Mouse (Mus musculus) liver (tissue): Measurements from ENCODE around the gene Pygo1.
A peak's percentile ranks its signal among the peaks of the same experiment; 100 is the strongest.

Source experiments
- DNase-seq: peaks from one replicate; pipeline ENCODE4 v3.0.0-alpha.2; 2020; ENCODE audit warnings: mixed read lengths

Gene Pygo1

GRCm38 (mm10) chr9:72925021-72925934 is at the start of gene Pygo1:
Gene Pygo1, plus strand, starts transcription at chr9:72925645.
- peak; percentile 27 for DNase-seq

GRCm38 (mm10) chr9:72875878-72876277 is 49.6 kb upstream of the Pygo1 start:
- DNase-seq: no peak

GRCm38 (mm10) chr9:72877905-72878304 is 47.5 kb upstream of the Pygo1 start:
- DNase-seq: peak; percentile 10

- DNase-seq: no peak
These were observed 46.8 kb upstream of the Pygo1 start for GRCm38 (mm10) chr9:72878656-72879055.

- DNase-seq: no peak
These were observed 45.8 kb upstream of the Pygo1 start for GRCm38 (mm10) chr9:72879601-72880000.

- DNase-seq: peak; percentile 24
These were observed 45.1 kb upstream of the Pygo1 start for GRCm38 (mm10) chr9:72880225-72880960.

- peak; percentile 12 for DNase-seq
These were observed 44.2 kb upstream of the Pygo1 start for GRCm38 (mm10) chr9:72881026-72881768.

GRCm38 (mm10) chr9:72883940-72884339 is 41.5 kb upstream of the Pygo1 start:
- peak; percentile 52 for DNase-seq

- DNase-seq: no peak
These were observed 35.7 kb upstream of the Pygo1 start for GRCm38 (mm10) chr9:72889777-72890176.

- DNase-seq: no peak
These were observed 34.9 kb upstream of the Pygo1 start for GRCm38 (mm10) chr9:72890499-72891085.

- no peak for DNase-seq
These were observed 32.7 kb upstream of the Pygo1 start for GRCm38 (mm10) chr9:72892761-72893160.

GRCm38 (mm10) chr9:72894796-72895352 is 30.6 kb upstream of the Pygo1 start:
- DNase-seq: no peak

GRCm38 (mm10) chr9:72902057-72902456 is 23.4 kb upstream of the Pygo1 start:
- DNase-seq: no peak

- peak; percentile 55 for DNase-seq
These were observed 22.8 kb upstream of the Pygo1 start for GRCm38 (mm10) chr9:72902611-72903010.

GRCm38 (mm10) chr9:72906693-72907103 is 18.7 kb upstream of the Pygo1 start:
- DNase-seq: no peak

GRCm38 (mm10) chr9:72911381-72911780 is 14.1 kb upstream of the Pygo1 start:
- no peak for DNase-seq

- no peak for DNase-seq
These were observed 11.9 kb upstream of the Pygo1 start for GRCm38 (mm10) chr9:72913551-72913950.

- no peak for DNase-seq
These were observed 9.7 kb upstream of the Pygo1 start for GRCm38 (mm10) chr9:72915728-72916127.

- no peak for DNase-seq
These were observed 2.4 kb upstream of the Pygo1 start for GRCm38 (mm10) chr9:72923068-72923467.

GRCm38 (mm10) chr9:72925935-72926258 is 452 bp downstream of the Pygo1 start:
- DNase-seq: no peak

- no peak for DNase-seq
These were observed 5.8 kb downstream of the Pygo1 start for GRCm38 (mm10) chr9:72931166-72931790.

- no peak for DNase-seq
These were observed 9.9 kb downstream of the Pygo1 start for GRCm38 (mm10) chr9:72935309-72935708.
